Mouse (Mus musculus): ENCODE data around the gene Izumo4.

The Izumo4 gene

DNA sequence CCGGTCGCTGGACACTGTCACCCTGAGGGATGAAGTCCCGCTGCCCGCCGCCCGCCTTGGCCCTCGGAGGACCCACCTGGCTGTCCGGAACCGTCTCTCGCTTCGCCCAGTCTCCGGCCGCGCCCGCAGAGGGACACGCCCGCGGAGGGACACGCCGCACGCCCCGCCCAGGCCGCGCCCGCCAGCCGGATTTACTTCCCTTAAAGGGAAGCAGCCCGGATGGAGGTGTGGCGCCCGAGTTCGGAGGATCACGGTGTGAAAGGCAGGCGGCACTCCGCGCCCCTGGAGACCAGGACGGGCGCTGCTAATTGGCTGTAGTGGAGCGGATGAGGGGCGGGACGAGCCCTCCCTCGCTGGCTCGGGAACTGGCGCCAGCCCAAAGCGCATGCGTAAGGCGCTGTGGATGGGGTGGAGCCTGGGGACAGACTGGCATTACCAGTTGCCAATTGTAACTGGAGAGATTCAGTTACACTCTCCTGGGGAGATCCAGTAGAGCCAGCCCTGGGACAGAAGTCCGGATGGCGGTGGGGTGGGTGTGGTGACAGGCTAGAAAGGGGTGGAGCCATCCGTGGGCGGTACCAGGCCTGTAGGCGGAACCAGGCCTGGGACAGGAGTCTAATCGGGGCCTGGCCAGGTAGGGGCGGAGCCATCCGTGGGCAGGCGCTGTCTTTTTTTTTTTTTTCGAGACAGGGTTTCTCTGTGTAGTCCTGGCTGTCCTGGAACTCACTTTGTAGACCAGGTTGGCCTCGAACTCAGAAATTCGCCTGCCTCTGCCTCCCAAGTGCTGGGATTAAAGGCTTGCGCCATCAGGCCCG lies at the start of gene Izumo4, which contains the start of gene Mob3a:
Izumo4 (plus strand) TSS at position 464 of the 815 bp plus-strand sequence.
Mob3a (minus strand) TSS at position 257 of the 815 bp plus-strand sequence.
- DNase-seq, result peak; percentile 96 to 98

DNA sequence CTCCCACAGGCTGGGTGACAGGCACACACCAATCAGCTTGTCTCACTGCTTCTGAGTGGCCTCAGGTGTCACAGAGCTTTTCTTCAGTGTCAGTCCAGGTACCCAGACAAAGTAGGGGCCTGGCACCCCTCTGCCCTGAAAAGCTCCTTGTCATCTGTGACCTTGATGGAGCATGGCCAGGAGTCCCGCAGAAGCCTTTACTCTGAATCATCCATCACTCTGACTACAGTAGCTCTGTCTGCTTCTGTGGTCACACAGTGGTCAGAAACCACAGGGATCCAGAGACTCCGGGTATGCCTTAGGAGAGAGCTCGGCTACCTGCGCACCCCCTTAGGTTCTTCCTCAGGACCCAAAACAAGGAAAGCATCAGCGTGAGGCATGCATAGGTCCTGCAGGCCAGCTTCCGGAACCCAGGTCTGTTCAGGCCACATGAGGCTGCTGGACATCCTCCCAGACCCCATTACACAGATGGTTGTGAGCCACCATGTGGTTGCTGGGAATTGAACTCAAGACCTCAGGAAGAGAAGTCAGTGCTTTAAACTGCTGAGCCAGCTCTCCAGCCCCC lies 48.7 kb upstream of the Izumo4 start:
- no peak for DNase-seq

DNA sequence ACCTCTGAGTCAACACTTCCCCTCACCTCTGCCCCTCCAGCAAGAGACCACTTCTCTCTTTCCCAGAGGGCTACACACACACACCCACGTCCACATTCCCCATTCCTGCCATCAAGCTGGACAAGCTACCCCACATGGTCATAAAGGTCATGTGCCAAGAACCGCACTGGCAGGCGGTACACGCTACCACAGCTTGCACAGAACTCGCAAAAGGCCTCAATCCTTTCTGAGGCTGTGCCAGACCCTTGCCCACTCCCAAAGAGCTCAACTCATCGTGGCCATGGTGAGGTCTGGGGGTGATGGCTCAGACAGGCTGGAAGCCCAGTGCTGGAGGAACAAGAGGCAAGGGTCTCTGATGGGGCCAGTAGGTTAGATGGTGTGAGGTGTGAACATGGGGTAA lies 47.1 kb upstream of the Izumo4 start:
- no peak for DNase-seq

DNA sequence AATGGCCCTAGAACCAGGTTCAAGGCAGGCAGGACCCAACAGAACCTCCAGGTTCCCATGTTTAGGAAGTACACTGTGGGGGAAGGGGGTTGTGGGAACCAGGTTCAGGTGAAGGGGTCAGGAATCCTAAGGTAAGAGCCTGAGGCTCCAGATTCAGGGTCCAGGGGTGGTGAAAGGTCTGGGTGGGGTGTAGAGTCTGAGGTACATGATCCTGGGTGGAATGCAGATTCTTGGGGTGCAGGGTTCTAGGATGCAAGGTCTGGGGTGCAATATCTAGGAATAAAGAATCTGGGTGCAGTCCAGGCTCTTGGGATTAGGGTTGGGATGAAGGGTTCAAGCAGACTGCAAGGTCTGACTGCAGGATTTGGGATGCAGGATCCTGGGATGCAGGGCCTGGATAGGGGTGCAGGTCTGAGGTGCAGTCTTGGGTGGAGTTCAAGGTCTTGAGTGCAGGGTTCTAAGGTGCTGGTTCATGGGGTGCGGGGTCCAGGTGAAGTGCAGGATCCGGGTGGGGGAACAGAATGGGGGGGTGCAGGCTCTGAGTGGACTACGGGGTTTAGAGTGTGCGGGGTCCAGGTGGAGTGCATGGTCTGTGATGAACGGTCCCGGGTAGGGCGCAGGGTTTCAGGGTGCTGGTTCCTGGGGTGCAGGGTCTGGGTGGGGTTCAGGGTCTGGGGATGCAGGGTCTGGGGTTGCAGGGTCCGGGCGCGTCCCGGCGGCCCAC lies 46.4 kb upstream of the Izumo4 start:
- no peak for DNase-seq

DNA sequence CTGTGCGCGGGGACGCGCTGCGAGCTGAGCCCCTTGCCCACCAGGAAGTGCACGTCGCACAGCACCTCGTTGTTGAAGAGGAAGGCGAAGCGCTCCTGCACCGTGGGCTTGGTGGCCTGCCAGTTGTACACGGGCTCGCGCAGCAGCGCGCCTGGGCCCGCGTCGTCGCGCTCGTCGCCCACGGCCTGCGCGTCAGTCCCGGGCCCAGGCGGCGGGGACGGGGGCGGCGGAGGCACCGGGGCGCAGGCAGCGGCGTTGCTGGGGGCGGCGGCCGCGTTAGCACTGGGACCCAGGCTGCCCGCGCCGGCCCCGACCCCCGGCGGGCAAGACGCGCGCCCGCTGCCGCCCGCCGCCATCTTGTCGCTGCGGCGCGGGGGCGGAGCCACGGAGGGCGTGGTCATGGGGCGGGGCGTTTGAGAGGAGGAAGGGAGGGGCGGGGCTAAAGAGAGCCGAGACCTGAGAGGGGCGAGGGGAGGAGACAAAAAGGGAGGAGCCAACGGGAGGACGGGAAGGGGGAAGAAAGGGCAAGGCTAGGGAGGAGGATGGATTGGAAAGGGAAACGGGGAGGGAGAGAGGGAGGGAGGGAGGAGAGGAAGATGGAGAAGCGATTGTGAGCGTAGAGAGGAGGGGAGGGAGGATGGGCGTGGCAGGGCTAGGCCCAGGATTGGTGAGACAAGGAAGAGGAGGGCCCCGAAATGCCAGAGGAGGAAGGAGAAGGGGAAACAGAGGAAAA lies 45.7 kb upstream of the Izumo4 start:
- DNase-seq, result peak; percentile 95 to 98

DNA sequence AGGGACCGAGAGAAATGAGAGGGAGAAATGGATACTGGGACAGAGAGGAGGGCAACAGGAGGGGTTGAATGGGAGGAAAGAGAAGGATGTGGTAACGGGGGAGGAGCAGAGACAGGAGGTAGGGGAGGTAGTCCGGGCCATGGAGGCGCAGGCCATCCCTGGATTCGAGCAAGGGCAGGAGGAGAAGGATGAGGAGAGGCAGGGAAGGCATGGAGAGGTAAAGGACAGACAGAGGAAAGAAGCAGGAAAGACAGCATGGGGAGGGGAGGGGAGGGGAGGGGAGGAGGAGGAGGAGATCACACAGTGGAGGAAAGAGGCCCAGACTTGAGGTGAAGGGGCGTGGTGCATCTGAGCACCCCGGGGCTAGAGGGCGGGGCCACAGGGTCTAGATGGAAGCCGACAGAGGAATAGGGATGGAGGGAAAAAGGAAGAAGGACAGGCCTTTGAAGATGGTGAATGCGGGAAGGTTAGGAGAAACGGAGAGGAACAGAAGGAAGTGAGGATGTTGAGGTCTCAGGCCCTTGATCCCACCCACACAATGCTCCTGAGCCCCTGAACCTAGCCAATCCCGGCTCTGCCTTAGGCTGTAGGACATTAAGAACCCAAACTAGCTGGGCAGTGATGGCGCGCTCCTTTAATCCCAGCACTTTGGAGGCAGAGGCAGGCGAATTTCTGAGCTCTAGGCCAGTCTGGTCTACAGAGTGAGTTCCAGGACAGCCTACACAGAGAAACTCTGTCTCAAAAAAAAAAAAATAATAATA lies 44.9 kb upstream of the Izumo4 start, which contains the start of gene Btbd2:
Btbd2 (minus strand) TSS at position 209 of the 761 bp plus-strand sequence.
- DNase-seq, result peak in 1 of 2 experiments; percentile 27

DNA sequence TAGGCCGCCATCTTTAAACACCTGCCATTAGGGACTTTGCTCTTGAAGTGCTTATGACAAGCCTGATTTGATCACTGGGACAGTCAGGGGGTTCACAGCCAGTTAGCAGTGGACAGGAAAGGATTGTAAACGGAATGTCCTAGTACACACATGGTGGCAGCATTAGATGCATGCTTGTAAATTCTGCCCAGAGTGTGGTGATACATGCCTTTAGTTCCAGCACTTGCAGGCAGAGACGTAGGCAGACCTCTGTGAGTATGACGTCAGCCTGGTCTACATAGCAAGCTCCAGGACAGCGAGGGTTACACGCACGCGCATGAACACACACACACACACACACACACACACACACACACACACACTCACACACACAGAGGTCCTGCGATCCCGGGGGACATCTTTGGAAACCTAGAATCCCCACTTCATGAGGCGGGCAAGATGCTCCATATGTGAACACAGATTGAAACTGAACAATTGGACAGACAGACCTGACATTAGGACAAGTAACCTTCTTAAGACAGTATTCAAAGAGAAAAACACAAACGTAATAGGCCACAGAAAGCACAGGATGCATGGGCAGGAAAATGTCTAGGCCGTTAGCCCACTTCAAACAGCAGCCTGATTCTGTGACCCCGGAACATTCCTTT lies 43.7 kb upstream of the Izumo4 start:
- DNase-seq, result no peak

DNA sequence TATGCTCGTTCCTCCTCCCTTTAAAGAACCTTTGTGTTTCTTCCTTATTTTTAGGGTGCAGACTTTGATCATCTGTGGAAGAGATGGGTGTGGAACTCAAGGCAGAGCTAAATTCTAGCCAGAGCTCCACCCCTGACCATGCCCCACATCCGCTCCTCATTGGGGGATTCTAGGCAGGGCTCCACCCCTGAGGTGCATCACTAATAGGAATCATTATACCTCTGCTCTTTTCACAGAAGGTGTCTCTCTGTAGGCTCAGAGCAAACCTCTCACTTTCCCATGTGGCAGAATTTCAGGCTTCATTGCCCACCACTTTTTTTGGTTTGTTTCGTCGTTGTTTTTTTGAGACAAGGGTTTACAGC lies 43.2 kb upstream of the Izumo4 start:
- no peak for DNase-seq

DNA sequence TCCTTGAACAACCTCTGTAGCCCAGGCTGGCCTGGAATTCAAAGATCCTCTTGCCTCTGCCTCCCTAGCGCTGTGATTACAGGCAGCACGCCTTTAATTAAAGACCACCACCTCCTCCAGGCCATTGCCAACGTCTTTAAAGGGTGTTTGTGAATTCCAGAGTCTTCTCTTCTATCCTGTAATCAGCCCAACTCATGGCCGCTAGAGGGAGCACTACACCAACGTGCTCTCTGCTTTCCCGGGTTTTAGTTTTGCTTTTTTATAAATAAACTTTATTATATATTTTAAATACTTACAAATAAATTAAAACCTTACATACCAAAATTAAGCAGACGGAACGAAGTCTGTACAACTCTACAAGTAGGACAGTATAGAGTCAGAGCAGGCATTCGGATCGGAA lies 42.8 kb upstream of the Izumo4 start:
- DNase-seq, result peak; percentile 78 to 85

DNA sequence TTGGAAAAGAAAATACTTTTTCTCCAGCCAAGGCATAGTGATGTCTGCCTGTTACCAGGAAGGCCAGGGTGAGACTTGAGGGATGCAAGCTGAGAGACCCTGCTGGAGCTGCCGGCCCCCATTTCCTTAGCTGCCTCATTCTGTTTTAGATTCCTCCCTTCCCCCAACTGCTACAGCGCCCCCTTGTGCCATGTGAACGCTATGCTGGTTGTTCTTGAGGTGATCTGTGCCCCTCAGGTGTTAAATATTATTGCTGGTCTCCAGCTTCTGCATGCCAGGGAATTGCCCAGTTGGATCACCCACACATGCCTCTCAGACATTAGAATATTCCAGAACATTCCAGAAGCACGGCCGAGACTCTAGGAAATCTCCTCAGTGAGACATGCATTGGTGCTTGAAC lies 40.8 kb upstream of the Izumo4 start:
- peak in 1 of 2 experiments; percentile 56 for DNase-seq

DNA sequence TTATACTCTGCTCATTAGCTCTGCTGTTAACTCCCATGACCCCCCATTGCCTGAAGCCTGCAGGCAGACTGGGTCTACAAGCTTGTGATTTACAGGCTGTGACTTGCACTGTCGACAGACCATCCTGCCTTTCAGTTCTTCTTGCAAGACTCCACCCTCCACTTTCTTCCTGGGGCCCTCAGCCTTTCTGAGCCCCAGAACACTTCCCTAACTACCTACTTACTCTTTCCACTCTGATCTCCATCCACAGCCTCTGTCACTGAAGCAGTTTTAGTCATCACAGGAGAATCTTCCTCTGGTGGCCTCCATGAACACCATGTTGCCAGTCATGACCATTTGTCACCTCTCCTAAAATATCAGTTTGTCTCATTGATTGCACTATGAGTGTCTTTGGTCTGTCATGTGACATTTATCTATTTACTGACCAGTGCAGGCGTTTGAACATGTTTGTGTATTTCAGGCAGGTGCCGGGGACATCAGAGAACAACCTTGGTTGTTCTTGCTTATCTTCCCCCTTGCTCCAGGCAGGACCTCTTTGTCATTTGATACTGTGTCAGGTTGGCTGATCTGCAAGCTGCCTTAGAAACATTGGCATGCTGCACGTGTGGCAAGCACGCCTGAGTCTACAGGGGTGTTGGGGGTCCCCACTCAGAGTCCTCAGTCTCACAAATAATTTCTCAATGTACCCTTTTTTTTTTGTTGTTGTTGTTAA lies 38.3 kb upstream of the Izumo4 start:
- DNase-seq, result no peak

DNA sequence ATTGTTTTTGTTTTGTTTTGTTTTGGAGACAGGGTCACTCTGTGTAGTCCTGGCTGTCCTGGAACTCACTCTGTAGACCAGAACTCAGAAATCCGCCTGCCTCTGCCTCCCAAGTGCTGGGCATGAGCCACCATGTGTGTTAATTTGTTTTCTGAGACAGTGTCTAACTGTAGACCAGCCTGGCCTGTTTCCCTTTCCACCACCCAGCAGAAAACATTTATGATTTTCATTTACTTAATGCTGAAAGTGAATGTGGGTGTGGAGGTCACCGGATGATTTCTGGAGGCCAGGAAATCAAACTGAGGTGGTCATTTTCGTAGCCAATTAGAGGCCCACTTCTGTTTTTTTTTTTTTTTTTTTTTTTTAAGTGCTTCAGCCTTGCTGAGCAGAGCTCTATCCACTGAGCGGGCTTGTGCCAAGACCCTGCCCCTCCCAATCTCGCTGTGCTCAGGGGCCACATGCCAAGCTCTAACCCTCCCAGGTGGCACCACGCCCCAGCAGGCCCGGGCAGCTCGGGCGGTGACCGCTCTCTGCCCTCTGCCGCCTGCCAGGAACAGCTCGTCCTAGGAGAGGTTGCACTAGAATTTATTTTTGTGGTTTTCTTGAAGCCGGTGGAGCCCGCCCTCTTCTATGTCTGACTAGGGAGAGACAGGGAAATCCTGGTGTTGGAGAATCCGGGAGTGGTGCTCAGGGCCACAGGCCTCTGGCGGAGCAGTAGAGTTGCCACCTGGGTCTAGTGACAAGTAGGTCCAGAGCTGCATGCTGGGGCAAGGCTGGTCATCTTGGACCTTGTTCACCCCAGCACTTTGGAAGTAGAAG lies 37.6 kb upstream of the Izumo4 start:
- DNase-seq, result peak; percentile 72 to 73

DNA sequence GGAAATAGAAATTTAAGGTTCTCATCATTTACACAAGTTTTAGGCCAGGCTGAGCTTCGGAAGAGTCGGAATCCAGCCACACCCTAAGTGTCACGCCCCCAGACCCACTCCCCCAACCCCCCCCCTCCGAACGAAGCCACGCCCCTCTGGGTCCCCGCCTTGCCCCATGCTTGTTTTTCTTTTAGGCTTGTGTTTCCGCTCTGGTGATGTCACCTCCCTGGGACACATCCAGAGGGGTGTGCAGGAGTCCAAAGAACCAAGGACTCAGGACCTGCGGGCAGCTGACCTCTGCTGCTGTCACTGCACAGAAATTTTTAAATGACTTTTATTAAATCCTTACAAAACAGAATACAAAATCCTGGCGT lies 37.0 kb upstream of the Izumo4 start:
- peak in 1 of 2 experiments; percentile 44 for DNase-seq

DNA sequence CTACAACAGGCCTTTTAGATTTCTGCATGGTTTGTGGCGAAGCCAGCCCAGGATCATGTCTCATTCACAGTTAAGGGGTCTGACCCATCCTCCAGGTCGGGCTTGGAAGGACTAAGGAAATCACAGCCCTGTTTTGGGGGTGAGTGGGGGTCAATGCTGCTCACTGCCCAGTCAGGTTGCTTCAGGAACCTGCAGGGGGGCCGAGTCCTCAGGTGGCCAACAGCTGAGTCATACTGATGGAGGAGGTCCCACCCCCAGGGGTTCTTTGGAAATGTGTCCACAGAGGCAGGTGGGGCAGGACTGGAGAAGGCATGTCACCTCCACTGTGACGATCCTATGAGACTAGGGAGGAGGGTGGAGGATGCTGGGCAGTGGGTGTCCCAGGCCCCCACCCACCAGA lies 36.5 kb upstream of the Izumo4 start:
- DNase-seq, result peak in 1 of 2 experiments; percentile 28

DNA sequence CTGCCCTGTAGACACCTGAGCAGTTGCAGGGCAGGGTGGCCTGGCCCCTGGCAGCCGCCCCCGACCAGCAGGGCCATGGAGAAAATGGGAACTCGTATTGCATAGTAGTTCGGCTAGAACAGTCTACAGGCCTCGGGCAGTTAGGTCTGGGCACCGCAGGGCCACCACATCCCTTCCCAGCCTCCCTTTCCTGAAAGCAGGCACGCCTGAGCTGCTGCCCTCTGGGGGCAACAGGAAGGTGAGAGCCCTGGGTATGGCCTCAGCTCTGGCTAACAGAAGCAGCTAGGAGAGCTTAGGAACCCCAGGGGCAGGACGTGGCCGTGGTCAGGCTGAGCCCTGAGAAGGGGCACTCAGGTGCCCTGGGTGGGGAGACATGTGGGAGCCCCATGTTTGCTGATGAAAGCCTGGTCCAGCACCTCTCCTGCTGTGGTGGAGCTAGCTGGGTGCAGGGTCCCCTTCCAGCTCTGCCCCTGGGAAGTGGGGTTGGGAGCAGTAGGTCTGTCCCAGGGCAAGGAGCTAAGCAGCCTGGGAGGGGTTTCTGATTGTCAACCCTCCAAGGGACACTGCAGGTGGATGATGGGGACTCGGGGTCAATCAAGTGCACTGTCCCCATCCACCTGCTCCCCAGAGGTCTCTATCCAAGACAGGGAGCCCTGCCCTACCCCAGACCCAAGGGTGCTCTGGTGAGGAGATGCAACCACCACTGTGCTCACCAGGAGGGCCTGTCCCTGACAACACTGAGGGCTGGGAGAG lies 35.8 kb upstream of the Izumo4 start:
- peak in 1 of 2 experiments; percentile 10 for DNase-seq

DNA sequence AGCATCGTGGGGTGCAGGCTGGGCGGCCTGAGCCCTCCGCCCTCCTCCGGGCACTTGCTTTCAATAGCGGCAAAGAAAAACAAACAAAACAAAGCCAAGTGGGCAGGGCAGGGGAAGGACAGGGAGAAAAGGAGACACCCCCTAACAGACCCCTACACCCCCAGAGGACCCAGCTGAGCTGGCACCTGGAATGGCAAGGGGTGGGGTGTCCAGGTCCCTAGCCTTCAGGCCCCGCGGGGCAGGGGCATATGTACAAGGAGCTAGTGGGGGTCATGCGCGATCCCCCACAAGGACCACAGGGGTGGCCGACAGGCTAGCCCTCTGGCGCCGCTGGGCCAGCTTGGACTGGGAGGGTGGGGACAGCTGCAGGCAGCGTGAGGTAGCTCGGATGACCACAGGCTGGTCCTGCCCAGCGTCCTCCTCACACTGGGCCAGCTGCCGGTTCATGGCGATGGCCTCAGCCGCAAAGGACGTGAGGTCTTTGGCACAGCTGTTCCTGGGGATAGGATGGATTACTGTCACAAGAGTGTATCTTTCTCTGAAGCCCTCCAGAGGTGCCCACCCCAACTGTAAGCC lies 35.1 kb upstream of the Izumo4 start:
- DNase-seq, result no peak

DNA sequence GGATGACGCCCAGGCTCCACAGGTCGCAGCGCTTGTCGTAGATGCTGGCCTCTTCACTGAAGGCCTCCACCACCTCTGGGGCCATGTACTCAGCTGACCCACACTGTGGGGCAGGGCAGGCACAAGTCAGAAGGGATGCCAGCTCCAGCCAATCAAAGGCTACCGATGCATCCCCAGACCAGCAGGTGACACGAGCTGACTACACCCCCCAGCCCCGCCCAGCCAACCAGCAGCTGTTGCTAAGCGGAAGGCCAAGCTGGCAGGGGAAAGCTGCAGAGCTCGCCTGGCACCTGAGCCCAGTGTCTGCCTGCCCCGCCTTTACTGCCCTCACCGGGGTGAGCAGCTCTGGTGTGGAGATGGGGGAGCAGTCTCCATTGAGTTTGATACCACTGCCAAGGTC lies 33.4 kb upstream of the Izumo4 start:
- DNase-seq, result peak; percentile 39 to 76

DNA sequence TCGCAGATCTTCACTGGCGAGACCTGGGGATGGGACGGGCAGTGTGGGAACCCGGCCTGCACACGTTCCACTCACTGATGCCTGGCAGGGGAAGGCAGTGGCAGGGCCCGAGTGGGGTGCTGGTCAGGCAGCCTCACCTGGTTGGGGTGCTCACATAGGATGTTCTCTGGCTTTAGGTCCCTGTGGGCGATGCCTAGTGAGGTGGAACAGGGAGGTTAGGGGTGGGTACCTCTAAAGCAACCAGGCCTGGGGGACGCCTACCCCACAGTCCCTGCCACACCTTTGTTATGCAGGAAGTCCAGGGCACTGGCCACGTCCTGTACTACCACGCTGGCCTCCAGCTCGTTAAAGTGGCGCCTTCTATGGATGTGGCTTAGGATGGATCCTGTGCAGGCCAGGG lies 33.0 kb upstream of the Izumo4 start:
- DNase-seq, result no peak
